Comparison of ENCODE assay signal across 10 mouse cellular contexts in genomic region chr6:91181320-91181719, GRCm38 (mm10). TPM values are rescaled to one million over a fixed set of nuclear protein-coding genes. Genes with fewer than 3 reads are reported as not detected.
DNase-seq lines count a peak whose midpoint lies in the region; ATAC-seq and TF ChIP-seq lines count a peak whose summit lies in the region.
"Had no signal": no experiment of that assay in that cellular context is flagged by ENCODE, and none has a peak within 500 bp of the region (broad histone marks: within the 10 kb centered on the region; RNA-seq: fewer than 3 reads in every experiment).

No protein-coding gene starts in this region.

- no peaks in the 10 kb centered on the region for H3K9me3 ChIP-seq in forebrain, embryonic 15.5 days
- no peaks in the 10 kb centered on the region for H3K9me3 ChIP-seq in forebrain, embryonic 16.5 days (ENCODE audit: control insufficient read depth, low read length)
- H3K9me3 ChIP-seq: liver, embryonic 13.5 days had no signal

- no peaks in the 10 kb centered on the region for H3K27me3 ChIP-seq in forebrain, embryonic 15.5 days
- no peaks in the 10 kb centered on the region for H3K27me3 ChIP-seq in forebrain, embryonic 16.5 days (replicated peaks; ENCODE audit: control insufficient read depth, insufficient read depth, low read length)
- H3K27me3 ChIP-seq in thymus, adult 2 months (ENCODE audit: control insufficient read depth, insufficient read depth, low read length): no peaks in the 10 kb centered on the region

- ATAC-seq in forebrain, embryonic 15.5 days (replicated peaks): no peak
- ATAC-seq in forebrain, embryonic 16.5 days: no peak
- ATAC-seq in monocyte, adult 5-6 weeks (replicated peaks; ENCODE audit: insufficient number of reproducible peaks, low FRiP score, low TSS enrichment, poor library complexity, severe bottlenecking): no peak

- TF ChIP-seq POLR2A in thymus, adult 2 months (IDR thresholded peaks at IDR 0.05; ENCODE audit: control insufficient read depth, extremely low read depth, insufficient read depth, low read length, poor library complexity): no peak

- WGBS in forebrain, embryonic 15.5 days: 83% methylated on average over 2 of the region's 2 CpGs
- 91% methylated on average over 2 of the region's 2 CpGs for WGBS in forebrain, embryonic 16.5 days
- WGBS in thymus, adult 2 months: 82% methylated on average over 2 of the region's 2 CpGs

- peaks cover 10% of the 10 kb centered on the region; the same call in 1 of the 2 replicates for H3K4me1 ChIP-seq in forebrain, embryonic 15.5 days
- peaks cover 5% of the 10 kb centered on the region for H3K4me1 ChIP-seq in forebrain, embryonic 16.5 days (replicated peaks; ENCODE audit: control insufficient read depth, insufficient read depth, low read length)
- no peaks in the 10 kb centered on the region for H3K4me1 ChIP-seq in thymus, adult 2 months (replicated peaks; ENCODE audit: control insufficient read depth, insufficient read depth, low read length)

- H3K4me3 ChIP-seq in forebrain, embryonic 15.5 days: no peak overlapping the region
- H3K4me3 ChIP-seq in forebrain, embryonic 16.5 days (replicated peaks; ENCODE audit: low read length): no peak overlapping the region
- no peak overlapping the region for H3K4me3 ChIP-seq in thymus, adult 2 months (ENCODE audit: control insufficient read depth, insufficient read depth, low read length)
- H3K4me3 ChIP-seq: liver, embryonic 13.5 days had no signal

- peak; percentile 31 for DNase-seq in urinary bladder, postnatal 25 days (ENCODE audit: low spot score)
- DNase-seq in urinary bladder, adult 2 months (ENCODE audit: low spot score): no peak
- peak; percentile 78 for DNase-seq in kidney, postnatal 14 days
- DNase-seq in thymus, adult 2 months: no peak
- no peak for DNase-seq in retina, postnatal 1 day
- DNase-seq: liver, embryonic 13.5 days had no signal

- no peak overlapping the region for H3K4me2 ChIP-seq in forebrain, embryonic 15.5 days (replicated peaks)
- no peak overlapping the region for H3K4me2 ChIP-seq in forebrain, embryonic 16.5 days (ENCODE audit: low read length)
- H3K4me2 ChIP-seq: liver, embryonic 13.5 days had no signal

- no peaks in the 10 kb centered on the region for H3K36me3 ChIP-seq in forebrain, embryonic 15.5 days
- H3K36me3 ChIP-seq in forebrain, embryonic 16.5 days (ENCODE audit: control insufficient read depth, insufficient read depth): no peaks in the 10 kb centered on the region
- H3K36me3 ChIP-seq in thymus, adult 2 months (ENCODE audit: control insufficient read depth, insufficient read depth, low read length): no peaks in the 10 kb centered on the region
- H3K36me3 ChIP-seq: liver, embryonic 13.5 days had no signal

- no peak for TF ChIP-seq CTCF in thymus, adult 2 months (IDR thresholded peaks at IDR 0.05; ENCODE audit: borderline replicate concordance, control insufficient read depth, extremely low read depth, insufficient read depth, low read length, poor library complexity)

- H3K27ac ChIP-seq in forebrain, embryonic 15.5 days (replicated peaks): 0 out of 2 replicates have a peak overlapping the region, but pooled peaks have one; percentile 19
- H3K27ac ChIP-seq in forebrain, embryonic 16.5 days (ENCODE audit: low read length): no peak overlapping the region
- H3K27ac ChIP-seq in thymus, adult 2 months (ENCODE audit: control insufficient read depth, insufficient read depth, low read length): no peak overlapping the region
- H3K27ac ChIP-seq: liver, embryonic 13.5 days had no signal

- no peak overlapping the region for H3K9ac ChIP-seq in forebrain, embryonic 15.5 days (replicated peaks)
- no peak overlapping the region for H3K9ac ChIP-seq in forebrain, embryonic 16.5 days (replicated peaks; ENCODE audit: low read depth, low read length)
- H3K9ac ChIP-seq: liver, embryonic 13.5 days had no signal

RNA-seq across cellular contexts. Expression of gene Hdac11, which starts 24.9 kb away (rescaled TPM):
- polyA plus RNA-seq in forebrain, embryonic 15.5 days (2015; fragmentation: Nextera tagmentation; extraction: Ambion mirVana): 21.1 and 24.1 TPM in 2 replicates
- polyA plus RNA-seq in forebrain, embryonic 16.5 days (2015; fragmentation: Nextera tagmentation; extraction: Ambion mirVana): 21.0 and 30.7 TPM in 2 replicates
- 24.2 and 26.6 TPM in 2 replicates for polyA plus RNA-seq in urinary bladder, adult 2 months (2012; rRNA removed)
- total RNA-seq in monocyte, adult 5-6 weeks (2017): 0.43 to 1.6 TPM (median 1.3 TPM) in 3 replicates
- 10.8 and 16.6 TPM in 2 replicates for polyA plus RNA-seq in thymus, adult 2 months (2012; rRNA removed)

RNA-seq across cellular contexts. Expression of gene Fbln2, which starts 30.9 kb away (rescaled TPM):
- 10.0 and 11.1 TPM in 2 replicates for polyA plus RNA-seq in forebrain, embryonic 15.5 days (2015; fragmentation: Nextera tagmentation; extraction: Ambion mirVana)
- 17.6 and 20.3 TPM in 2 replicates for polyA plus RNA-seq in forebrain, embryonic 16.5 days (2015; fragmentation: Nextera tagmentation; extraction: Ambion mirVana)
- polyA plus RNA-seq in urinary bladder, adult 2 months (2012; rRNA removed): 60.4 and 68.7 TPM in 2 replicates
- total RNA-seq in monocyte, adult 5-6 weeks (2017): not detected in 3 replicates
- 70.4 and 71.8 TPM in 2 replicates for polyA plus RNA-seq in thymus, adult 2 months (2012; rRNA removed)
- total RNA-seq: neutrophil, adult 5-6 weeks had no signal

Comparison
In these comparisons a context has a peak if more than half of its experiments do, and no peak if none do; other contexts are left out.
1. DNase-seq: peak in urinary bladder, postnatal 25 days (single experiment) and kidney, postnatal 14 days (single experiment); none in urinary bladder, adult 2 months (single experiment), thymus, adult 2 months (single experiment) and retina, postnatal 1 day (single experiment).